Mouse (Mus musculus): ENCODE results near the gene Ncoa7. TPM values are rescaled to one million over a fixed set of nuclear protein-coding genes. Genes with fewer than 3 reads are reported as not detected.
A peak's percentile ranks its signal among the peaks of the same experiment; 100 is the strongest.

Gene Ncoa7
- polyA plus RNA-seq, 2 experiments, result 7.6 to 9.0 TPM

DNA sequence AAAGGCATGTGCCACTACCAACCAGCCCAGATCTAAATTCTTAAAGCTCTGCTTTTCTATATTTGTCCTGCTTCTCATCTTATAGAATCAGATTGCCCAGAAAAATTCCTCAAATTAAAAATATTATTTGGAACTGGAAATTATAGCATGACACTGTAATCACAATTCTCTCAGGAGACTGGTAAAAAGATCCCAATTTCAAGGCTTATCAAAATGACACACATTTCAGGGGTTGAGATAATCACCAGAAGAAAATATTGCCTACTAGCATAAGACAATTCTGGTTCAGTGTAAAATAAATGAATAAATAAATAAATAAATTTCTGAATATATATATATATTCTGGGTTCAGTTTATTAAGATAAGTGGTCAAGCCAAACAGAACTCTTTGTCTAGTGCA is 193.5 kb downstream of the Ncoa7 start:
- Histone ChIP-seq H3K9me3 (ENCODE audit: control insufficient read depth, low read length) (no peaks in the 10 kb centered on the region), H3K4me1 (ENCODE audit: control insufficient read depth, insufficient read depth, low read length) (no peaks in the 10 kb centered on the region), H3K36me3 (ENCODE audit: control insufficient read depth, insufficient read depth, low read length) (peaks cover 6% of the 10 kb centered on the region; the same call in 1 of the 2 replicates), H3K9ac (ENCODE audit: low read depth, low read length, severe bottlenecking) (no peak overlapping the region), H3K4me3 (replicated peaks; ENCODE audit: low read length) (no peak overlapping the region), H3K27me3 (ENCODE audit: control insufficient read depth, insufficient read depth, low read length) (no peaks in the 10 kb centered on the region), H3K4me2 (replicated peaks; ENCODE audit: low read depth, low read length, severe bottlenecking) (no peak overlapping the region), H3K27ac (replicated peaks; ENCODE audit: low read depth, low read length) (no peak overlapping the region)
- DNase-seq (ENCODE audit: low spot score) (no peak), ATAC-seq (ENCODE audit: low FRiP score, low read depth) (no peak)
- TF ChIP-seq POLR2A (IDR thresholded peaks at IDR 0.05; ENCODE audit: borderline replicate concordance, extremely low read depth, insufficient read depth, insufficient read length), result no peak

DNA sequence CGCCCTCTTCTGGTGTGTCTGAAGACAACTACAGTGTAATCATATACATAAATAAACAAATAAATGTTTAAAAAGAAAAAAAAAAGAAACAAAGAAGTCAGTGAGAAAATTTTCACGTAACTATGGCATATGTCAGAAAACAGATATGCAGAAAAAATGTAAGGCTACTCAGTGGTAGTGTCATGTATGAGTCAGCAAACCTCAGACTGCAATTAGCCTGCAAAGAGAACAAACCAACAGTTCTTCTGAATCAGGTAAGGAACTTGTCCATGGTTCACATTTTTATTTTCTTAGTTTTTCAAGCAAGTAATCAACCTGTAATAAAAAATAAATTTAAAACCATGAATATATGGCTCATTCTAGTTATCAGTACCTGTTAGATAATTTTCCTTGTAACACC is 195.0 kb downstream of the Ncoa7 start:
- Histone ChIP-seq H3K9me3 (ENCODE audit: control insufficient read depth, low read length) (no peaks in the 10 kb centered on the region), H3K4me3 (replicated peaks; ENCODE audit: low read length) (no peak overlapping the region), H3K4me1 (ENCODE audit: control insufficient read depth, insufficient read depth, low read length) (no peaks in the 10 kb centered on the region), H3K27ac (replicated peaks; ENCODE audit: low read depth, low read length) (no peak overlapping the region), H3K4me2 (replicated peaks; ENCODE audit: low read depth, low read length, severe bottlenecking) (no peak overlapping the region), H3K36me3 (ENCODE audit: control insufficient read depth, insufficient read depth, low read length) (peaks cover 6% of the 10 kb centered on the region; the same call in 1 of the 2 replicates), H3K9ac (ENCODE audit: low read depth, low read length, severe bottlenecking) (no peak overlapping the region), H3K27me3 (ENCODE audit: control insufficient read depth, insufficient read depth, low read length) (no peaks in the 10 kb centered on the region)
- no peak for ATAC-seq (ENCODE audit: low FRiP score, low read depth)
- 70% methylated on average over 2 of the region's 2 CpGs for WGBS
- DNase-seq (ENCODE audit: low spot score), result no peak
- TF ChIP-seq POLR2A (IDR thresholded peaks at IDR 0.05; ENCODE audit: borderline replicate concordance, extremely low read depth, insufficient read depth, insufficient read length), result no peak

DNA sequence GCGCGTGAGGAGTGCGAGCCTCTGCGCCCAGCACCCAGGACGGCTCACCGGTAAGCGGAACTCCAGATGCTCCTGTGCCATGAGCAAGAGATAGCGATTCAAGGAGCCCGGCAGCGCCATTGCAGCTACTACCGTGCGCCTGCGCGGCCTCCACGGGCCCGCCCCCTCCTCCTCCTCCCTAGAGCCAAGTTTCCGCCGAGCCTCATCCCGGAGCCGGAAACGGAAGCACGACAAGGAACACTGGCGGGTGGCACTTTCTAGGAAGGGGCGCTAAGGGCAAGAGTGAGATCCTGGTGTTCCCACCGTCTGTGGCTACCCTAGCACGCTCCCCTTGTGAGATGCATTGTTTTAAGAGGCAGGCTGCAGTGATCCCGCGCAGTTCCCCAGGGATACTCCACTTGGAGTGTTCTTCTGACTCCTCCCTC is 202.6 kb downstream of the Ncoa7 start, which contains the start of gene Trmt11:
TSS of gene Trmt11 (minus strand) at position 208 of the 425 bp plus-strand sequence.
- Histone ChIP-seq H3K9me3 (ENCODE audit: control insufficient read depth, low read length) (no peaks in the 10 kb centered on the region), H3K27ac (replicated peaks; ENCODE audit: low read depth, low read length) (peak within 1 kb of the TSS; percentile 81), H3K9ac (ENCODE audit: low read depth, low read length, severe bottlenecking) (peak within 1 kb of the TSS; percentile 86), H3K4me1 (ENCODE audit: control insufficient read depth, insufficient read depth, low read length) (peaks cover 9% of the 10 kb centered on the region), H3K27me3 (ENCODE audit: control insufficient read depth, insufficient read depth, low read length) (no peaks in the 10 kb centered on the region), H3K4me3 (replicated peaks; ENCODE audit: low read length) (peak within 1 kb of the TSS; percentile 62), H3K4me2 (replicated peaks; ENCODE audit: low read depth, low read length, severe bottlenecking) (peak within 1 kb of the TSS; percentile 56), H3K36me3 (ENCODE audit: control insufficient read depth, insufficient read depth, low read length) (peaks cover 16% of the 10 kb centered on the region)
- ATAC-seq (ENCODE audit: low FRiP score, low read depth) (peak; percentile 98), DNase-seq (ENCODE audit: low spot score) (peak; percentile 89)
- peak; percentile 75; the same call in 1 of the 2 replicates for TF ChIP-seq POLR2A (IDR thresholded peaks at IDR 0.05; ENCODE audit: borderline replicate concordance, extremely low read depth, insufficient read depth, insufficient read length)
- WGBS, result 2% methylated on average over 22 of the region's 28 CpGs

DNA sequence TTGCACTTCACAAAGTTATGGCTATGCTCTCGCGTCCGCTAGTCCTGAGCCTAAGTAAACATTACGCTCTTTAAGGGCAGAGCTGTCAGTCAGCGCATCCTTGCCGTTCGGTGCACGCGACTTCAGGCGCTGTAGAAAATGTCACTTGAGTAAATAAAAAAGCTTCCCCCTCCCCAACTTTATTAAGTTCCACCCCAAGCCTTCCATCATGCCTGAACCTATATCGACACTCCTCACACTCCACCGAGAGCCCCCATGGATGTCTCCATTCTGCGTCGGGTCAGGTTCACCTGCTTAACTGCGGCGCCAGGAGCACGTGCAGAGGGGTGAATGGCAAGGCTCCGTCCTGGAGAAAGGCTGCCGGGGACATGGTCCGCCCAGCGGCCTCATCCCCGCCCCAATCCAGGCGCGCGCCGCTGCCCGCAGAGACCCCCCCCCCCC is 203.0 kb downstream of the Ncoa7 start:
- DNase-seq (ENCODE audit: low spot score) (no peak), ATAC-seq (ENCODE audit: low FRiP score, low read depth) (peak; percentile 79)
- Histone ChIP-seq H3K27ac (replicated peaks; ENCODE audit: low read depth, low read length) (peak overlapping the region; percentile 81), H3K9me3 (ENCODE audit: control insufficient read depth, low read length) (no peaks in the 10 kb centered on the region), H3K36me3 (ENCODE audit: control insufficient read depth, insufficient read depth, low read length) (peaks cover 19% of the 10 kb centered on the region), H3K4me2 (replicated peaks; ENCODE audit: low read depth, low read length, severe bottlenecking) (peak overlapping the region; percentile 56), H3K4me3 (replicated peaks; ENCODE audit: low read length) (peak overlapping the region; percentile 62), H3K27me3 (ENCODE audit: control insufficient read depth, insufficient read depth, low read length) (no peaks in the 10 kb centered on the region), H3K9ac (ENCODE audit: low read depth, low read length, severe bottlenecking) (peak overlapping the region; percentile 86), H3K4me1 (ENCODE audit: control insufficient read depth, insufficient read depth, low read length) (peaks cover 9% of the 10 kb centered on the region)
- TF ChIP-seq POLR2A (IDR thresholded peaks at IDR 0.05; ENCODE audit: borderline replicate concordance, extremely low read depth, insufficient read depth, insufficient read length), result no peak
- WGBS, result under 1% methylated on average over 20 of the region's 27 CpGs

DNA sequence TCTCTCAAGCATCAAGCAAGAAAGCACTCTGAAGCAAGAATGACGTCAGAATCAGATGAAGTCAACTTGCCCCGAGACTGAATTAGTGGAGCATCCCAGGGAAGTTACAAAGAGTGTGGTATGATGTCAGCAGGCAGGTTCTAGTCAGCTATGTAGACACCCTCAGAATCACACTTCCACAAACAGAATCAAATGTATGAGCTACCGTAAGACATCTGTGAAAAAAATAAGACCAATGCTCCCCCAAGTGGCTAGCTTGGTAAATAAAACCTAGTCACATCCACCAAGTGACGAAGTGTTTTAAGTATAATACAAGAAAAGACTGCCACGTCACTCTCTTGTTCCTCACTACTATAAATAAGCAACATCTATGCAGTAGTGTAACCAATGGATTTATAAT is 216.1 kb downstream of the Ncoa7 start:
- no peaks in the 10 kb centered on the region for H3K27me3 ChIP-seq (ENCODE audit: control insufficient read depth, insufficient read depth, low read length)
- H3K4me3 ChIP-seq (replicated peaks; ENCODE audit: low read length), result no peak overlapping the region
- DNase-seq (ENCODE audit: low spot score) (no peak), ATAC-seq (ENCODE audit: low FRiP score, low read depth) (no peak)
- TF ChIP-seq POLR2A (IDR thresholded peaks at IDR 0.05; ENCODE audit: borderline replicate concordance, extremely low read depth, insufficient read depth, insufficient read length), result no peak
- no peaks in the 10 kb centered on the region for H3K4me1 ChIP-seq (ENCODE audit: control insufficient read depth, insufficient read depth, low read length)
- peaks cover 41% of the 10 kb centered on the region for H3K36me3 ChIP-seq (ENCODE audit: control insufficient read depth, insufficient read depth, low read length)
- no peak overlapping the region for H3K4me2 ChIP-seq (replicated peaks; ENCODE audit: low read depth, low read length, severe bottlenecking)
- no peak overlapping the region for H3K27ac ChIP-seq (replicated peaks; ENCODE audit: low read depth, low read length)
- H3K9ac ChIP-seq (ENCODE audit: low read depth, low read length, severe bottlenecking), result no peak overlapping the region
- H3K9me3 ChIP-seq (ENCODE audit: control insufficient read depth, low read length), result no peaks in the 10 kb centered on the region
- 66% methylated on average over 5 of the region's 5 CpGs for WGBS

DNA sequence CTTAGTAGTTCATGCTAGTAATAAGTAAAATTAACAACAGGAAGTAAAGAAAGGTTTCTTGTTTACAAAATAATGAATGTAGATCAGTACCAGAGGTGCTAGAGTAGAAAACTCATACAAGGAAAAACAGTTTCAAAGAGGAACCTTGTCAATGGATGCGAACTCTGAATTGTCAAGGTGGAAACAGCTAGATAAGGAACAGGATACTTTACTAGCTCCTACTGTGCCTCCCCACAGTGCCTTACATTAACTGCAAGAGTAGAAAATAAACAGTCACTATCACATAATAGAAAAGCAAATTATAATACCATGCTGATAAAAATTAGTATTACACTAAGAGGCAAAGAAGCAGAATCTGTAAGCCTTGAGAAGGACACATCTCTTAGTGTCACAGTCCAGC is 217.4 kb downstream of the Ncoa7 start:
- Histone ChIP-seq H3K36me3 (ENCODE audit: control insufficient read depth, insufficient read depth, low read length) (peaks cover 41% of the 10 kb centered on the region), H3K27me3 (ENCODE audit: control insufficient read depth, insufficient read depth, low read length) (no peaks in the 10 kb centered on the region), H3K27ac (replicated peaks; ENCODE audit: low read depth, low read length) (no peak overlapping the region), H3K4me3 (replicated peaks; ENCODE audit: low read length) (no peak overlapping the region), H3K9ac (ENCODE audit: low read depth, low read length, severe bottlenecking) (no peak overlapping the region), H3K4me1 (ENCODE audit: control insufficient read depth, insufficient read depth, low read length) (no peaks in the 10 kb centered on the region), H3K9me3 (ENCODE audit: control insufficient read depth, low read length) (no peaks in the 10 kb centered on the region), H3K4me2 (replicated peaks; ENCODE audit: low read depth, low read length, severe bottlenecking) (no peak overlapping the region)
- DNase-seq (ENCODE audit: low spot score) (no peak), ATAC-seq (ENCODE audit: low FRiP score, low read depth) (no peak)
- 61% methylated on average over 1 of the region's 1 CpGs for WGBS
- no peak for TF ChIP-seq POLR2A (IDR thresholded peaks at IDR 0.05; ENCODE audit: borderline replicate concordance, extremely low read depth, insufficient read depth, insufficient read length)

Other genes with a start within 250 kb of the Ncoa7 start
- gene Trmt11, start 202.6 kb downstream of the Ncoa7 start, polyA plus RNA-seq (2012; rRNA removed), result 7.1 and 9.9 TPM in 2 replicates
- 24.3 and 24.8 TPM in 2 replicates for gene Trmt11, start 202.6 kb downstream of the Ncoa7 start, polyA plus RNA-seq (2014; fragmentation: Nextera tagmentation; extraction: Ambion mirVana)
- 8.7 and 9.5 TPM in 2 replicates for gene Hint3, start 173.7 kb downstream of the Ncoa7 start, polyA plus RNA-seq (2012; rRNA removed)
- 18.5 and 20.1 TPM in 2 replicates for gene Hint3, start 173.7 kb downstream of the Ncoa7 start, polyA plus RNA-seq (2014; fragmentation: Nextera tagmentation; extraction: Ambion mirVana)
- 6.1 and 9.0 TPM in 2 replicates for gene Hey2, start 39.5 kb upstream of the Ncoa7 start, polyA plus RNA-seq (2012; rRNA removed)
- 2.6 and 3.1 TPM in 2 replicates for gene Hey2, start 39.5 kb upstream of the Ncoa7 start, polyA plus RNA-seq (2014; fragmentation: Nextera tagmentation; extraction: Ambion mirVana)